Mouse (Mus musculus) adrenal gland (tissue): ENCODE data around the gene Marcks.

Experiments
- intact Hi-C: fragments of 180-260 bp; cut with DNase I; formaldehyde crosslinking; loops from one replicate; pipeline ENCODE4 v1.15.1; 2025
- long read RNA-seq, 2 experiments: library from polyadenylated mRNA; unstranded; transcript quantifications; one replicate each; pipeline ENCODE4 v2.0.0; 2020; ENCODE audit warnings: borderline replicate concordance in 1 of 2; ENCODE audit not compliant: insufficient replicate concordance in 1 of 2

The Marcks gene
- long read RNA-seq, experiment 1, full-length matches to known transcripts, result 8 of 20 reads
- long read RNA-seq, experiment 1, partial matches to known transcripts, result 0 of 20 reads
- long read RNA-seq, experiment 1, other reads (novel, unspliced or antisense), result 12 of 20 reads
- long read RNA-seq, experiment 2, full-length matches to known transcripts, result 8 of 18 reads
- long read RNA-seq, experiment 2, partial matches to known transcripts, result 0 of 18 reads
- long read RNA-seq, experiment 2, other reads (novel, unspliced or antisense), result 10 of 18 reads

- intact Hi-C loops, result loop anchor here (5.0 to 10.0 kb wide), 4 partner anchors 466 to 1416 kb away; no protein-coding TSS in a partner anchor
These were observed at the start of gene Marcks for GRCm38 (mm10) chr10:37138778-37139442. TSS of gene Marcks (minus strand) at chr10:37138920.

- intact Hi-C loops, result no loop called here
These were observed 38.4 kb upstream of the Marcks start for GRCm38 (mm10) chr10:37177071-37177470.

GRCm38 (mm10) chr10:37172416-37172950, 33.8 kb upstream of the Marcks start:
- intact Hi-C loops, result no loop called here

- intact Hi-C loops, result no loop called here
These were observed 33.1 kb upstream of the Marcks start for GRCm38 (mm10) chr10:37171711-37172415.

GRCm38 (mm10) chr10:37170878-37171277, 32.2 kb upstream of the Marcks start:
- intact Hi-C loops, result no loop called here

- intact Hi-C loops, result no loop called here
These were observed 31.7 kb upstream of the Marcks start for GRCm38 (mm10) chr10:37170466-37170865.

GRCm38 (mm10) chr10:37167527-37167926, 28.8 kb upstream of the Marcks start:
- intact Hi-C loops, result no loop called here

GRCm38 (mm10) chr10:37159731-37160130, 21.0 kb upstream of the Marcks start:
- intact Hi-C loops, result no loop called here

- intact Hi-C loops, result no loop called here
These were observed 18.4 kb upstream of the Marcks start for GRCm38 (mm10) chr10:37157156-37157555.

GRCm38 (mm10) chr10:37155131-37155530, 16.4 kb upstream of the Marcks start:
- intact Hi-C loops, result no loop called here

GRCm38 (mm10) chr10:37151539-37152271, 13.0 kb upstream of the Marcks start:
- intact Hi-C loops, result no loop called here

GRCm38 (mm10) chr10:37148016-37148415, 9.3 kb upstream of the Marcks start:
- intact Hi-C loops, result no loop called here

GRCm38 (mm10) chr10:37145456-37145855, 6.7 kb upstream of the Marcks start:
- intact Hi-C loops, result no loop called here

- intact Hi-C loops, result loop anchor here (5.0 kb wide), 1 partner anchor 86 kb away; no protein-coding TSS in a partner anchor
These were observed 2.9 kb upstream of the Marcks start for GRCm38 (mm10) chr10:37141621-37142020.

- intact Hi-C loops, result loop anchor here (5.0 kb wide), 1 partner anchor 86 kb away; no protein-coding TSS in a partner anchor
These were observed 2.2 kb upstream of the Marcks start for GRCm38 (mm10) chr10:37140736-37141451.

GRCm38 (mm10) chr10:37140166-37140735, 1.5 kb upstream of the Marcks start:
- intact Hi-C loops, result loop anchor here (5.0 kb wide), 1 partner anchor 87 kb away; no protein-coding TSS in a partner anchor

- intact Hi-C loops, result loop anchor here (5.0 to 10.0 kb wide), 5 partner anchors 88 to 1415 kb away; no protein-coding TSS in a partner anchor
These were observed 884 bp upstream of the Marcks start for GRCm38 (mm10) chr10:37139443-37140165.

- intact Hi-C loops, result loop anchor here (5.0 to 10.0 kb wide), 4 partner anchors 466 to 1416 kb away; no protein-coding TSS in a partner anchor
These were observed 399 bp downstream of the Marcks start for GRCm38 (mm10) chr10:37138311-37138731.
